Mouse (Mus musculus) intestine, embryonic 14.5 days (tissue): ENCODE measurements around the gene Rpl34. TPM values are rescaled to one million over a fixed set of nuclear protein-coding genes. Genes with fewer than 3 reads are reported as not detected.

ENCODE experiments used
- ATAC-seq: fragments of 200-750 bp; cut with Nextera tagmentation; replicated peaks from 2 replicates; pipeline ENCODE4 v1.8.0; 2017; ENCODE audit warnings: low read depth, moderate number of reproducible peaks, moderate TSS enrichment, moderate library complexity; ENCODE audit not compliant: low FRiP score, low TSS enrichment
- DNase-seq: peaks from one replicate; pipeline ENCODE4 v3.0.0-alpha.2; 2018; ENCODE audit warnings: low spot score
- H3K27ac ChIP-seq: fragments of 300-500 bp; sonication (generic); 2 replicates; pipeline ENCODE4 v1.5.1; 2014; ENCODE audit warnings: low read depth, mild to moderate bottlenecking, control low read depth
- H3K27me3 ChIP-seq: fragments of 300-500 bp; sonication (generic); replicated peaks from 2 replicates; pipeline ENCODE4 v1.6.1; 2014; ENCODE audit warnings: low read length, control low read depth; ENCODE audit not compliant: control insufficient read depth, insufficient read depth
- H3K36me3 ChIP-seq: fragments of 300-500 bp; sonication (generic); 2 replicates; pipeline ENCODE4 v1.6.1; 2014; ENCODE audit warnings: low read length, control low read depth; ENCODE audit not compliant: control insufficient read depth, insufficient read depth
- H3K4me1 ChIP-seq: fragments of 300-500 bp; sonication (generic); replicated peaks from 2 replicates; pipeline ENCODE4 v1.6.1; 2014; ENCODE audit warnings: low read length, control low read depth, mixed read lengths; ENCODE audit not compliant: control insufficient read depth, insufficient read depth
- H3K4me2 ChIP-seq: fragments of 300-500 bp; sonication (generic); 2 replicates; pipeline ENCODE4 v1.6.1; 2014; ENCODE audit warnings: low read length
- H3K4me3 ChIP-seq: fragments of 300-500 bp; sonication (generic); 2 replicates; pipeline ENCODE4 v1.5.1; 2014; ENCODE audit warnings: low read depth, low read length, control low read depth, mixed read lengths
- H3K9ac ChIP-seq: fragments of 300-500 bp; sonication (generic); 2 replicates; pipeline ENCODE4 v1.6.1; 2014; ENCODE audit warnings: mild to moderate bottlenecking, low read length
- H3K9me3 ChIP-seq: fragments of 300-500 bp; sonication (generic); 2 replicates; pipeline ENCODE4 v1.6.1; 2016; ENCODE audit warnings: low read length, control low read depth; ENCODE audit not compliant: control insufficient read depth
- WGBS: fragments of 180-500 bp; shearing (Covaris S2); extraction: QIAGEN DNeasy Blood & Tissue Kit; methylation state at CpG from one replicate; pipeline ENCODE4 v1.1.7; 2014; 5-methylcytosine and 5-hydroxymethylcytosine counted together
- polyA plus RNA-seq: library from polyadenylated mRNA; unstranded; fragments of >200 nt; fragmentation: Nextera tagmentation; extraction: Ambion mirVana; gene quantifications from 2 replicates; pipeline ENCODE4 v1.2.1, GENCODE M21; 2014

Rpl34 gene
- polyA plus RNA-seq, 1 experiment from 2014 or later, result 1,258 TPM

DNA sequence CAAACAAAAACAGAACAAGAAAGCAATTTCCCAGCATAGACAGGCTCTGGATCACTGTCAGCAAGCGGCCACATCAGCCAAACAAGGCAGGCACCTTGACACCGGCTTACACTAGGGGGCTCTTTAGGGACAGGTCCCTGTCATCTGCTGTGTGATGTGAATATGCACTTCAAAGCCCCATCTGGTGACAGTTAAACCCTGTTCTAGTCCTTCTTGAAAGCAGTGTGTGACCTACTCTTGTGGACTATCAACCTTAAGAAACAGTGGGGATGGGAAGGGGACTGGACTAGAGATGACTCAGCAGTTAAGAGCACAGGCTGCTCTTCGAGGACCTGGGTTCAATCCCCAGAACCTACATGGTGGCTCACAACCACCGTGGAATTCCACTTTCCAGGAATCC lies 32.6 kb downstream of the Rpl34 start:
- no peaks in the 10 kb centered on the region for H3K27me3 ChIP-seq
- no peak overlapping the region for H3K4me3 ChIP-seq
- 80% methylated on average over 4 of the region's 4 CpGs for WGBS
- no peak for ATAC-seq
- H3K27ac ChIP-seq, result no peak overlapping the region
- no peak for DNase-seq
- H3K36me3 ChIP-seq, result peaks cover 72% of the 10 kb centered on the region
- H3K9me3 ChIP-seq, result no peaks in the 10 kb centered on the region
- no peak overlapping the region for H3K9ac ChIP-seq
- no peaks in the 10 kb centered on the region for H3K4me1 ChIP-seq
- H3K4me2 ChIP-seq, result no peak overlapping the region

- Histone ChIP-seq H3K36me3 (peaks cover 44% of the 10 kb centered on the region), H3K4me1 (peaks cover 9% of the 10 kb centered on the region; the same call in 1 of the 2 replicates), H3K27ac (no peak overlapping the region), H3K4me3 (no peak overlapping the region), H3K9me3 (no peaks in the 10 kb centered on the region), H3K9ac (no peak overlapping the region), H3K27me3 (no peaks in the 10 kb centered on the region), H3K4me2 (no peak overlapping the region)
- DNase-seq (no peak), ATAC-seq (no peak)
- 93% methylated on average over 7 of the region's 7 CpGs for WGBS
Observed at GRCm38 (mm10) chr3:130694705-130695104, 35.5 kb downstream of the Rpl34 start.

DNA sequence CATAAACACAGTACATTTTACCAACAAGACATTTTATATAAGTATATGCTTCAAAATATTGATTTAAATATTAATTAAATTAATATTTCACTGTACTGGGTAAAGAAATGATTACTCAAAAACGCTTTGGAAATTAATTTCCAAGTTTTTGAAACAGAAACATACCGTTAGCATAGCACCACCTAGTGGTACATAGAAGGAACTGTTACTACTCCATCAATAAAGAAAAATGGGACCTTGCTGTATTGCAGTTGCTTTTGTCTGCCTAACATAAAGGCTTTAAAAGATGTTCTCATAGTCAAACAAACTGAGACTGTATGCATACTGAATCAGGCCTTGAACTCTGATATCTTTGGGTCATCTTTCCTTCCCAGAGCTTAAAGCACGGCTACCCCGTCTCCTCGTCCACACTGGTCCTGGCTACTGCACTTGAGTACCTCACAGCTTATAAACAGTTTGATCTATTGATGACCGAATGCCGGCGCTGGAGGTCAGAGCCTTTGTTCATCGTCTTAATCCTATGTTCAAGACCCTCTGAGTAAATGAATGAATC lies 36.1 kb downstream of the Rpl34 start:
- WGBS, result 56% methylated on average over 9 of the region's 9 CpGs
- Histone ChIP-seq H3K4me3 (no peak overlapping the region), H3K9me3 (no peaks in the 10 kb centered on the region), H3K4me2 (no peak overlapping the region), H3K27ac (no peak overlapping the region), H3K4me1 (peaks cover 9% of the 10 kb centered on the region; the same call in 1 of the 2 replicates), H3K27me3 (no peaks in the 10 kb centered on the region), H3K36me3 (peaks cover 38% of the 10 kb centered on the region), H3K9ac (no peak overlapping the region)
- DNase-seq (no peak), ATAC-seq (no peak)

GRCm38 (mm10) chr3:130691596-130692170 lies 38.5 kb downstream of the Rpl34 start:
- peak overlapping the region; percentile 33 for H3K9ac ChIP-seq
- 39% methylated on average over 12 of the region's 12 CpGs for WGBS

GRCm38 (mm10) chr3:130690834-130691595 lies 39.2 kb downstream of the Rpl34 start:
- peak; percentile 62 for ATAC-seq
- H3K4me2 ChIP-seq, result peak overlapping the region; percentile 57
- H3K4me1 ChIP-seq, result peaks cover 9% of the 10 kb centered on the region; the same call in 1 of the 2 replicates
- H3K4me3 ChIP-seq, result peak overlapping the region; percentile 27
- H3K27me3 ChIP-seq, result no peaks in the 10 kb centered on the region
- DNase-seq, result peak; percentile 86
- peaks cover 14% of the 10 kb centered on the region for H3K36me3 ChIP-seq
- WGBS, result 10% methylated on average over 20 of the region's 20 CpGs
- H3K27ac ChIP-seq, result 0 out of 2 replicates have a peak overlapping the region, but pooled peaks have one; percentile 3
- no peaks in the 10 kb centered on the region for H3K9me3 ChIP-seq
- peak overlapping the region; percentile 33 for H3K9ac ChIP-seq

More at GRCm38 (mm10) chr3:130691596-130692170, 38.5 kb downstream of the Rpl34 start:
- no peaks in the 10 kb centered on the region for H3K9me3 ChIP-seq
- 0 out of 2 replicates have a peak overlapping the region, but pooled peaks have one; percentile 3 for H3K27ac ChIP-seq
- peak overlapping the region; percentile 27 for H3K4me3 ChIP-seq
- H3K4me1 ChIP-seq, result peaks cover 9% of the 10 kb centered on the region; the same call in 1 of the 2 replicates
- no peaks in the 10 kb centered on the region for H3K27me3 ChIP-seq
- ATAC-seq, result no peak
- H3K4me2 ChIP-seq, result peak overlapping the region; percentile 57
- DNase-seq, result no peak
- H3K36me3 ChIP-seq, result peaks cover 20% of the 10 kb centered on the region

DNA sequence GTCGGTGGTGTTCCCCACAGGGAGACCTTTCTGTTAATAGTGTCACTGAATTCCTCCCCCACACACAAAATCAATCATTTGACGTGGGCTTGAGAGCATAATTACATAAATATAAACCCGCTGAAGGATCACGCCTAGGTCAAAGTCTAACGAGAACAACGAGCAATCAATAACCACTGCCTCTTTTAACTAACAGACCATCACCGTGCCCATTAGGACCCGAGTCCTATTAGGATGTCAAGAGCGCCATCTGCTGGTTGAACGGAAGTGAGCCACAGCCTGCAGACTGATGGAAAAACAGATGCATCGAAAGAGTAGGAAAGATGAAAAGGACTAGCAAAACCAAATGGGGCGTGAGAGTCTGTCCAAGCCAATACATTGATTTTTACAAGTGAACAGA lies 40.6 kb downstream of the Rpl34 start:
- Histone ChIP-seq H3K36me3 (peaks cover 3% of the 10 kb centered on the region; the same call in 1 of the 2 replicates), H3K4me1 (peaks cover 9% of the 10 kb centered on the region; the same call in 1 of the 2 replicates), H3K9me3 (no peaks in the 10 kb centered on the region), H3K9ac (no peak overlapping the region), H3K27ac (no peak overlapping the region), H3K4me3 (no peak overlapping the region), H3K27me3 (no peaks in the 10 kb centered on the region), H3K4me2 (no peak overlapping the region)
- 12% methylated on average over 12 of the region's 12 CpGs for WGBS
- DNase-seq (peak; percentile 90), ATAC-seq (no peak)

DNA sequence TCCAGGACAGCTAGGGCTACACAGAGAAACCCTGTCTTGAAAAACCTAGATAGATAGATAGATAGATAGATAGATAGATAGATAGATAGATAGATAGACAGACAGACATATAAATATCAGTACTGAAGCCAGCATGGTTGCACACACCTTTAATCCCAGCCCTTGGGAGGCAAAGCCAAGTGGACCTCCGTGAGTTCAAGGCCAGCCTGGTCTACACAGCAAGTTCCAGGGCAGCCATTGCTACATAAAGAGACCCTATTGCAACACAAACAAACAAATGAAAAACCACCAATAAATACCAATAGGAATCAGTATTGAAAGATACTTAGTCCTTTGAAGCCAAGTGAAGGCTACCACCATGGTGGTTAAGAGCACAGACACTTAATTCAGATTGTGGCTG lies 43.1 kb downstream of the Rpl34 start:
- 95% methylated on average over 1 of the region's 1 CpGs for WGBS
- no peaks in the 10 kb centered on the region for H3K27me3 ChIP-seq
- H3K9ac ChIP-seq, result no peak overlapping the region
- H3K27ac ChIP-seq, result no peak overlapping the region
- no peak overlapping the region for H3K4me3 ChIP-seq
- H3K9me3 ChIP-seq, result no peaks in the 10 kb centered on the region
- peaks cover 9% of the 10 kb centered on the region; the same call in 1 of the 2 replicates for H3K4me1 ChIP-seq
- no peak for DNase-seq
- no peak overlapping the region for H3K4me2 ChIP-seq
- no peaks in the 10 kb centered on the region for H3K36me3 ChIP-seq
- ATAC-seq, result no peak

- no peak for ATAC-seq
- 80% methylated on average over 8 of the region's 8 CpGs for WGBS
- no peak overlapping the region for H3K27ac ChIP-seq
Observed at GRCm38 (mm10) chr3:130685014-130685366, 45.2 kb downstream of the Rpl34 start.

More at GRCm38 (mm10) chr3:130685014-130685366, 45.2 kb downstream of the Rpl34 start:
- H3K9me3 ChIP-seq, result no peaks in the 10 kb centered on the region
- H3K9ac ChIP-seq, result no peak overlapping the region
- no peaks in the 10 kb centered on the region for H3K27me3 ChIP-seq
- H3K4me1 ChIP-seq, result no peaks in the 10 kb centered on the region
- H3K4me3 ChIP-seq, result no peak overlapping the region
- H3K36me3 ChIP-seq, result no peaks in the 10 kb centered on the region
- DNase-seq, result no peak
- no peak overlapping the region for H3K4me2 ChIP-seq
